Mouse (Mus musculus): ENCODE data around the gene Snd1. TPM values are rescaled to one million over a fixed set of nuclear protein-coding genes. Genes with fewer than 3 reads are reported as not detected.

Snd1 gene
- polyA plus RNA-seq, 1 experiment from 2014 or later: 56.6 TPM

DNA sequence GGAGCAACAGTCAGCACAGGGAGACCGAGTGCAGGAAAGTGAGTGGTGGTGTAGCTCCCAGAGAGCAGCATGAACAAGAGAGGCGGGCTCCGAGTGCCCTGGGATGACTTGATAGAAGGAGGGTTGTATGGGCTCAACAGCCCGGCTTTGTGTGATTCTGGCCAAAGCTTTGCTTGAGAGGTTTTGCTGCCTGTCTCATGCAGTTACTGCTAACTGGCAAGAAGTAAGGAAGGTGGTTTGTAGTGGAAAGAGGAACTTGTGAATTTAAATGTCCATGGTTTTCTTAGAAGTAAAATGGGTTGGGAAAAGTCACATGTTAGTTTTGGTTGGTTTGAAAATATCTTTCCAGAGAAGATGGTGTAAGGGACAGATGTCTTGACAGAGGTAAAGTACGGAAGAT lies 15.7 kb downstream of the Snd1 start:
- DNase-seq (ENCODE audit: low spot score) (no peak), ATAC-seq (no peak)
- Histone ChIP-seq H3K4me1 (ENCODE audit: insufficient read depth, low read depth, low read length) (no peaks in the 10 kb centered on the region; the same call in 1 of the 2 replicates), H3K4me3 (ENCODE audit: low read depth, low read length) (no peak overlapping the region), H3K9me3 (ENCODE audit: low read length) (no peaks in the 10 kb centered on the region), H3K4me2 (replicated peaks; ENCODE audit: low read depth, low read length) (no peak overlapping the region), H3K9ac (replicated peaks; ENCODE audit: low read depth) (no peak overlapping the region), H3K27ac (ENCODE audit: low read length) (no peak overlapping the region), H3K27me3 (replicated peaks; ENCODE audit: insufficient read depth, low read length) (no peaks in the 10 kb centered on the region), H3K36me3 (ENCODE audit: insufficient read depth, low read length) (0 out of 2 replicates have a peak, but pooled peaks cover 4% of the 10 kb centered on the region)
- 78% methylated on average over 5 of the region's 5 CpGs for WGBS
- TF ChIP-seq CTCF (IDR thresholded peaks at IDR 0.05) (no peak), EP300 (IDR thresholded peaks at IDR 0.05) (no peak)

- no peak overlapping the region for H3K27ac ChIP-seq (ENCODE audit: low read length)
- 0 out of 2 replicates have a peak, but pooled peaks cover 4% of the 10 kb centered on the region for H3K36me3 ChIP-seq (ENCODE audit: insufficient read depth, low read length)
- H3K4me1 ChIP-seq (ENCODE audit: insufficient read depth, low read depth, low read length): no peaks in the 10 kb centered on the region; the same call in 1 of the 2 replicates
- no peaks in the 10 kb centered on the region for H3K27me3 ChIP-seq (replicated peaks; ENCODE audit: insufficient read depth, low read length)
- no peaks in the 10 kb centered on the region for H3K9me3 ChIP-seq (ENCODE audit: low read length)
- ATAC-seq (no peak), DNase-seq (ENCODE audit: low spot score) (no peak)
- H3K4me3 ChIP-seq (ENCODE audit: low read depth, low read length): no peak overlapping the region
- no peak overlapping the region for H3K9ac ChIP-seq (replicated peaks; ENCODE audit: low read depth)
- TF ChIP-seq CTCF (IDR thresholded peaks at IDR 0.05) (no peak), EP300 (IDR thresholded peaks at IDR 0.05) (no peak)
- H3K4me2 ChIP-seq (replicated peaks; ENCODE audit: low read depth, low read length): no peak overlapping the region
Measured at GRCm38 (mm10) chr6:28491198-28491597, 16.3 kb downstream of the Snd1 start.

GRCm38 (mm10) chr6:28497837-28498236 lies 22.9 kb downstream of the Snd1 start:
- Histone ChIP-seq H3K9me3 (ENCODE audit: low read length) (no peaks in the 10 kb centered on the region), H3K9ac (replicated peaks; ENCODE audit: low read depth) (no peak overlapping the region), H3K4me2 (replicated peaks; ENCODE audit: low read depth, low read length) (no peak overlapping the region), H3K27me3 (replicated peaks; ENCODE audit: insufficient read depth, low read length) (no peaks in the 10 kb centered on the region), H3K27ac (ENCODE audit: low read length) (0 out of 2 replicates have a peak overlapping the region, but pooled peaks have one; percentile 20), H3K36me3 (ENCODE audit: insufficient read depth, low read length) (no peaks in the 10 kb centered on the region), H3K4me1 (ENCODE audit: insufficient read depth, low read depth, low read length) (no peaks in the 10 kb centered on the region), H3K4me3 (ENCODE audit: low read depth, low read length) (no peak overlapping the region)
- ATAC-seq (peak; percentile 62), DNase-seq (ENCODE audit: low spot score) (peak; percentile 81)
- 16% methylated on average over 5 of the region's 5 CpGs for WGBS
- TF ChIP-seq EP300 (IDR thresholded peaks at IDR 0.05) (peak; percentile 93), CTCF (IDR thresholded peaks at IDR 0.05) (no peak)

DNA sequence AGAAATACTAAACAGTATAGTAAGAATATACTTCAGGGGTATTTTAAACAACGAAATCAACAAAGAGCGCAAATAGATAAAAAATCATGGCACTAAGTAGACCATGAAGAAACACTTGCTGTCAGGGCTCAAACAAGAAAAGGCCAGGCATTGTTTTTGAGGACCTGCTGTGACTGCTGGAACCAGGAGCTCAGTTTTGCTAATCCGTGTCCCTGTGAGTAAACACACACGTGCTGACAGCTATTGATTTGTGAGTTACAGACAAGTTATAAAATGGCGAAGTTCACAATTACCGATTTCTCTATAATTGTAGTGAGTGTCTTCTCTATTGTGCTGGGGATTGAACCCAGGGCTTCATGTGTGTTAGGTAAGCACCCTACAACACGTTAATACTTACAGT lies 27.6 kb downstream of the Snd1 start:
- WGBS: 88% methylated on average over 7 of the region's 7 CpGs
- ATAC-seq (no peak), DNase-seq (ENCODE audit: low spot score) (no peak)
- Histone ChIP-seq H3K9ac (replicated peaks; ENCODE audit: low read depth) (no peak overlapping the region), H3K36me3 (ENCODE audit: insufficient read depth, low read length) (no peaks in the 10 kb centered on the region), H3K4me1 (ENCODE audit: insufficient read depth, low read depth, low read length) (no peaks in the 10 kb centered on the region), H3K27ac (ENCODE audit: low read length) (no peak overlapping the region), H3K9me3 (ENCODE audit: low read length) (no peaks in the 10 kb centered on the region), H3K4me3 (ENCODE audit: low read depth, low read length) (no peak overlapping the region), H3K27me3 (replicated peaks; ENCODE audit: insufficient read depth, low read length) (no peaks in the 10 kb centered on the region), H3K4me2 (replicated peaks; ENCODE audit: low read depth, low read length) (no peak overlapping the region)
- TF ChIP-seq EP300 (IDR thresholded peaks at IDR 0.05): no peak
- TF ChIP-seq CTCF (IDR thresholded peaks at IDR 0.05): no peak

GRCm38 (mm10) chr6:28503148-28503547 lies 28.2 kb downstream of the Snd1 start:
- Histone ChIP-seq H3K4me1 (ENCODE audit: insufficient read depth, low read depth, low read length) (no peaks in the 10 kb centered on the region), H3K4me2 (replicated peaks; ENCODE audit: low read depth, low read length) (no peak overlapping the region), H3K4me3 (ENCODE audit: low read depth, low read length) (no peak overlapping the region), H3K36me3 (ENCODE audit: insufficient read depth, low read length) (no peaks in the 10 kb centered on the region), H3K27ac (ENCODE audit: low read length) (no peak overlapping the region), H3K27me3 (replicated peaks; ENCODE audit: insufficient read depth, low read length) (no peaks in the 10 kb centered on the region), H3K9me3 (ENCODE audit: low read length) (no peaks in the 10 kb centered on the region), H3K9ac (replicated peaks; ENCODE audit: low read depth) (no peak overlapping the region)
- ATAC-seq (no peak), DNase-seq (ENCODE audit: low spot score) (no peak)
- no peak for TF ChIP-seq EP300 (IDR thresholded peaks at IDR 0.05)
- no peak for TF ChIP-seq CTCF (IDR thresholded peaks at IDR 0.05)
- 95% methylated on average over 4 of the region's 4 CpGs for WGBS

GRCm38 (mm10) chr6:28504611-28505010 lies 29.7 kb downstream of the Snd1 start:
- WGBS: 80% methylated on average over 7 of the region's 7 CpGs
- no peak for TF ChIP-seq EP300 (IDR thresholded peaks at IDR 0.05)

DNA sequence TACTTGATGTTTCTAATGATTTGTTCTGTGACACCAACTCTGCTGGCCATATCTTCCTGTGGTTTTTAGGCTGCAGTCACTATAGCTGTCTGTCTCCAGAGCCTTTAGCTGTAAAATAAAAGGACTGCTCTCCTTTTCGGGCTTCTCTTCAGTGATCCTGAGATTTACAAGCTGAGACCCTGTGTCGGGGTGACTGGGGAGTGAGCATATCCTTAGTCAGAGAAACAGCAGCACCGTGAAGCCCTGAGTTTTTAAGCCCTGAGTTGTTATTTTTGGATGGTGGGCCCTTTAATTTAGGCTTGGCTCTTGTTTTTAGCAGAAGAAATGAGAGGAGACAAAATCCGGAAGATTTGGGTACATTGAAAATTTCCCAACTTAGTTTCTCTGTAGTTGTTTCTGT lies 32.8 kb downstream of the Snd1 start:
- Histone ChIP-seq H3K4me3 (ENCODE audit: low read depth, low read length) (no peak overlapping the region), H3K36me3 (ENCODE audit: insufficient read depth, low read length) (no peaks in the 10 kb centered on the region), H3K9ac (replicated peaks; ENCODE audit: low read depth) (no peak overlapping the region), H3K4me2 (replicated peaks; ENCODE audit: low read depth, low read length) (no peak overlapping the region), H3K27me3 (replicated peaks; ENCODE audit: insufficient read depth, low read length) (no peaks in the 10 kb centered on the region), H3K27ac (ENCODE audit: low read length) (no peak overlapping the region), H3K4me1 (ENCODE audit: insufficient read depth, low read depth, low read length) (no peaks in the 10 kb centered on the region), H3K9me3 (ENCODE audit: low read length) (no peaks in the 10 kb centered on the region)
- no peak for TF ChIP-seq EP300 (IDR thresholded peaks at IDR 0.05)
- TF ChIP-seq CTCF (IDR thresholded peaks at IDR 0.05): no peak
- DNase-seq (ENCODE audit: low spot score) (no peak), ATAC-seq (no peak)
- 86% methylated on average over 4 of the region's 4 CpGs for WGBS

More at GRCm38 (mm10) chr6:28504611-28505010, 29.7 kb downstream of the Snd1 start:
- Histone ChIP-seq H3K27me3 (replicated peaks; ENCODE audit: insufficient read depth, low read length) (no peaks in the 10 kb centered on the region), H3K9me3 (ENCODE audit: low read length) (no peaks in the 10 kb centered on the region), H3K4me3 (ENCODE audit: low read depth, low read length) (no peak overlapping the region), H3K36me3 (ENCODE audit: insufficient read depth, low read length) (no peaks in the 10 kb centered on the region), H3K4me2 (replicated peaks; ENCODE audit: low read depth, low read length) (no peak overlapping the region), H3K27ac (ENCODE audit: low read length) (no peak overlapping the region), H3K4me1 (ENCODE audit: insufficient read depth, low read depth, low read length) (no peaks in the 10 kb centered on the region), H3K9ac (replicated peaks; ENCODE audit: low read depth) (no peak overlapping the region)
- ATAC-seq (no peak), DNase-seq (ENCODE audit: low spot score) (no peak)

Measured in lung, postnatal 0 days (tissue).